Mouse (Mus musculus) kidney, embryonic 15.5 days (tissue): ENCODE measurements around the gene Prox1. TPM values are rescaled to one million over a fixed set of nuclear protein-coding genes. Genes with fewer than 3 reads are reported as not detected.

Experiments
- polyA plus RNA-seq: library from polyadenylated mRNA; unstranded; fragments of >200 nt; fragmentation: Nextera tagmentation; extraction: Ambion mirVana; gene quantifications from 2 replicates; pipeline ENCODE4 v1.2.1, GENCODE M21; 2015

The Prox1 gene
- polyA plus RNA-seq, 1 experiment from 2014 or later: 1.8 TPM

Other genes with a start within 250 kb of the Prox1 start
- gene Smyd2, start 248.4 kb downstream of the Prox1 start, polyA plus RNA-seq: 83.0 and 84.2 TPM in 2 replicates